Mouse (Mus musculus): ENCODE results near the gene Gm42669. TPM values are rescaled to one million over a fixed set of nuclear protein-coding genes. Genes with fewer than 3 reads are reported as not detected.
A peak's percentile ranks its signal among the peaks of the same experiment; 100 is the strongest.

The Gm42669 gene
- total and polyA plus RNA-seq, 3 experiments = 0.04 to 0.21 TPM; not detected in 1

GRCm38 (mm10) chr5:107569148-107569547 is 61.7 kb downstream of the Gm42669 start:
- TF ChIP-seq ZC3H11A (IDR thresholded peaks at IDR 0.05; ENCODE audit: low read depth, low read length) (no peak), ZNF384 (IDR thresholded peaks at IDR 0.05; ENCODE audit: low read depth, low read length) (no peak), MYC (IDR thresholded peaks at IDR 0.05; ENCODE audit: low read depth, low read length) (no peak), ETS1 (IDR thresholded peaks at IDR 0.05; ENCODE audit: low read depth, low read length) (no peak), EP300 (IDR thresholded peaks at IDR 0.05; ENCODE audit: low read depth in 1 of 2, low read length in 2 of 2) (no peak), POLR2AphosphoS5 (IDR thresholded peaks at IDR 0.05; ENCODE audit: borderline replicate concordance, low read depth, low read length) (no peak), USF1 (IDR thresholded peaks at IDR 0.05; ENCODE audit: low read depth, low read length) (no peak), E2F4 (IDR thresholded peaks at IDR 0.05; ENCODE audit: borderline replicate concordance, low read depth, low read length) (no peak)
- no peaks in the 10 kb centered on the region for H3K4me1 ChIP-seq (ENCODE audit: control insufficient read depth in 1 of 2, insufficient read depth in 2 of 2, low read length in 2 of 2)
- H3K79me2 ChIP-seq (ENCODE audit: control insufficient read depth, insufficient read depth, low read length, poor library complexity) = no peaks in the 10 kb centered on the region
- H3K27me3 ChIP-seq (ENCODE audit: control insufficient read depth in 1 of 2, insufficient read depth in 2 of 2, low read length in 2 of 2) = no peaks in the 10 kb centered on the region
- no peak for DNase-seq (ENCODE audit: low read depth, low spot score)
- no peaks in the 10 kb centered on the region for H3K9me3 ChIP-seq (replicated peaks; ENCODE audit: insufficient read depth, low read length)
- no peak overlapping the region for H3K9ac ChIP-seq (ENCODE audit: control insufficient read depth, low read depth, low read length, poor library complexity, severe bottlenecking)
- H3K36me3 ChIP-seq (ENCODE audit: control insufficient read depth in 1 of 2, insufficient read depth in 2 of 2, low read length in 2 of 2) = no peaks in the 10 kb centered on the region
- H3K27ac ChIP-seq (ENCODE audit: control insufficient read depth, low read depth, low read length) = no peak overlapping the region
- no peak overlapping the region for H3K4me3 ChIP-seq (ENCODE audit: control insufficient read depth in 1 of 2, insufficient read depth in 1 of 2, low read depth in 2 of 2, low read length in 2 of 2)

DNA sequence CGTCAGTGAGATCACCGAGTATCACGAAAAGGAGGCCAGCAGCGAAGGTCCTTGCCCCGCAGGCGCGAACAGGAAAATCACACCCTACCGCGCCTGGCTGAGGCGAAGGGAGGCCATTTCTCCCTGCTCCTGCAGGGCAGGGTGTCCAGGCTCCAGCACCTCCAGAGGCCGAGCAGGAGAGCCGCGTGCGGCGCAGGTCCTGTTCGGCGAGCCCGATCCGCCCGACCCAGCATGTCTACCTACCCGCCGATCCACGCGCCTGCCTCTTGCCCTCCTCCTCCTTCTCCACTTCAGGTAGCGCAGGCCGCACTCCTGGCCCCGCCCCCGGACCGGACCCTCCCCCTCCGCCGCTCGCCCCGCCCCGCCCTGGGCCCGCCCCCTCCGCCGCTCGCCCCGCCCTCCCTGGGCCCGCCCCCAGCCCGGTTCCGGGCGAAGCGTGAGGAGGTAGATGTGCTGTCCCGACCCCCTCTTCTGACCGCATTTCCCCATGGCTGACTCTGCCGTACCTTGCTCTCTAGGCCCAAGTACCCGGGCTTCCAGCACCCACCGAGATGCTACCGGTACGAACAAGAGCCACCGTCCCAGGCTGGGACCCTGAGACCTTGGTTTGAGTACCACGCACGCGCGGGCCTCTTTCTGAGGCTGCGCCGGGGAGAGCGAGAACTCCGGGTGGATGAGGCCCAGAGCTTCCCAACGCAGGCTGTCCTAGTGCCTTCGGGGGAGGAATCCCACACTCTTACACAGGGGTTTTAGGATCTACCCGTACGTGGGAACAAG is 90.1 kb downstream of the Gm42669 start, which contains the start of the genes Rpap2 and Glmn:
Gene Rpap2, plus strand, starts transcription at position 73 of the 777 bp plus-strand sequence.
Gene Glmn, minus strand, starts transcription at position 588 of the 777 bp plus-strand sequence.
- H3K4me1 ChIP-seq (ENCODE audit: control insufficient read depth in 1 of 2, insufficient read depth in 2 of 2, low read length in 2 of 2) = peaks cover 3% of the 10 kb centered on the region in 2 experiments
- H3K27ac ChIP-seq (ENCODE audit: control insufficient read depth, low read depth, low read length) = peak within 1 kb of the TSS; percentile 94
- TF ChIP-seq MAFK (IDR thresholded peaks at IDR 0.05; ENCODE audit: borderline replicate concordance, low read depth, low read length) (no peak), RCOR1 (IDR thresholded peaks at IDR 0.05; ENCODE audit: low read depth, low read length) (no peak), EP300 (IDR thresholded peaks at IDR 0.05; ENCODE audit: low read depth in 1 of 2, low read length in 2 of 2) (0 out of 4 replicates have a peak, but pooled peaks of 1 of the 2 experiments have one; percentile 29), ETS1 (IDR thresholded peaks at IDR 0.05; ENCODE audit: low read depth, low read length) (no peak), BHLHE40 (IDR thresholded peaks at IDR 0.05; ENCODE audit: borderline replicate concordance, low read depth, low read length) (no peak), GATA1 (IDR thresholded peaks at IDR 0.05; ENCODE audit: low read depth, low read length) (no peak), UBTF (IDR thresholded peaks at IDR 0.05; ENCODE audit: borderline replicate concordance, insufficient read depth, low read depth, low read length) (peak; percentile 61; the same call in 1 of the 2 replicates), TBP (IDR thresholded peaks at IDR 0.05; ENCODE audit: low read depth, low read length) (no peak; the same call in 1 of the 2 replicates), ZNF384 (IDR thresholded peaks at IDR 0.05; ENCODE audit: low read depth, low read length) (no peak), SMC3 (IDR thresholded peaks at IDR 0.05; ENCODE audit: low read depth, low read length) (no peak), POLR2A (IDR thresholded peaks at IDR 0.05; ENCODE audit: control insufficient read depth in 1 of 2, insufficient read depth in 1 of 2, low read depth in 1 of 2, low read length in 2 of 2, poor library complexity in 1 of 2) (peak; percentile 73 to 75), E2F4 (IDR thresholded peaks at IDR 0.05; ENCODE audit: borderline replicate concordance, low read depth, low read length) (no peak), NRF1 (IDR thresholded peaks at IDR 0.05; ENCODE audit: insufficient read depth, low read depth, low read length, poor library complexity, severe bottlenecking) (peak; percentile 86), KAT2A (conservative IDR thresholded peaks at IDR 0.05; ENCODE audit: low read depth, low read length) (no peak), MYC (IDR thresholded peaks at IDR 0.05; ENCODE audit: low read depth, low read length) (peak; percentile 28; the same call in 1 of the 2 replicates), NELFE (IDR thresholded peaks at IDR 0.05; ENCODE audit: low read depth, low read length) (peak; percentile 86), USF1 (IDR thresholded peaks at IDR 0.05; ENCODE audit: low read depth, low read length) (no peak), HCFC1 (IDR thresholded peaks at IDR 0.05; ENCODE audit: low read depth, low read length) (peak; percentile 67), ZC3H11A (IDR thresholded peaks at IDR 0.05; ENCODE audit: low read depth, low read length) (no peak), JUND (IDR thresholded peaks at IDR 0.05; ENCODE audit: low read depth, low read length) (no peak), TAL1 (IDR thresholded peaks at IDR 0.05; ENCODE audit: low read length) (no peak), CTCF (IDR thresholded peaks at IDR 0.05 in 2 of 3, conservative IDR thresholded peaks at IDR 0.05 in 1 of 3; ENCODE audit: control insufficient read depth in 1 of 3, insufficient read depth in 1 of 3, low read depth in 2 of 3, low read length in 3 of 3, poor library complexity in 1 of 3, severe bottlenecking in 1 of 3) (no peak), MAZ (IDR thresholded peaks at IDR 0.05; ENCODE audit: low read depth, low read length) (no peak), ZMIZ1 (IDR thresholded peaks at IDR 0.05; ENCODE audit: low read depth, low read length) (peak; percentile 66), POLR2AphosphoS2 (IDR thresholded peaks at IDR 0.05; ENCODE audit: low read length) (peak; percentile 63), ELF1 (IDR thresholded peaks at IDR 0.05; ENCODE audit: low read depth, low read length) (no peak), ZKSCAN1 (IDR thresholded peaks at IDR 0.05; ENCODE audit: low read depth, low read length) (no peak)

More for the DNA sequence above, 90.1 kb downstream of the Gm42669 start, which contains the start of the genes Rpap2 and Glmn:
- peaks cover 0 to 6% of the 10 kb centered on the region in 2 experiments; a peak in 2 of 4 replicates for H3K36me3 ChIP-seq (ENCODE audit: control insufficient read depth in 1 of 2, insufficient read depth in 2 of 2, low read length in 2 of 2)
- no peaks in the 10 kb centered on the region for H3K9me3 ChIP-seq (replicated peaks; ENCODE audit: insufficient read depth, low read length)
- H3K4me3 ChIP-seq (ENCODE audit: control insufficient read depth in 1 of 2, insufficient read depth in 1 of 2, low read depth in 2 of 2, low read length in 2 of 2) = peak within 1 kb of the TSS; percentile 87 to 98
- H3K27me3 ChIP-seq (ENCODE audit: control insufficient read depth in 1 of 2, insufficient read depth in 2 of 2, low read length in 2 of 2) = no peaks in the 10 kb centered on the region
- DNase-seq (ENCODE audit: low read depth, low spot score) = peak; percentile 87
- H3K9ac ChIP-seq (ENCODE audit: control insufficient read depth, low read depth, low read length, poor library complexity, severe bottlenecking) = peak within 1 kb of the TSS; percentile 99
- peaks cover 4% of the 10 kb centered on the region; the same call in 1 of the 2 replicates for H3K79me2 ChIP-seq (ENCODE audit: control insufficient read depth, insufficient read depth, low read length, poor library complexity)
